Mouse (Mus musculus): Measurements from ENCODE around the gene Mms19.
A peak's percentile ranks its signal among the peaks of the same experiment; 100 is the strongest.

Mms19 gene

DNA sequence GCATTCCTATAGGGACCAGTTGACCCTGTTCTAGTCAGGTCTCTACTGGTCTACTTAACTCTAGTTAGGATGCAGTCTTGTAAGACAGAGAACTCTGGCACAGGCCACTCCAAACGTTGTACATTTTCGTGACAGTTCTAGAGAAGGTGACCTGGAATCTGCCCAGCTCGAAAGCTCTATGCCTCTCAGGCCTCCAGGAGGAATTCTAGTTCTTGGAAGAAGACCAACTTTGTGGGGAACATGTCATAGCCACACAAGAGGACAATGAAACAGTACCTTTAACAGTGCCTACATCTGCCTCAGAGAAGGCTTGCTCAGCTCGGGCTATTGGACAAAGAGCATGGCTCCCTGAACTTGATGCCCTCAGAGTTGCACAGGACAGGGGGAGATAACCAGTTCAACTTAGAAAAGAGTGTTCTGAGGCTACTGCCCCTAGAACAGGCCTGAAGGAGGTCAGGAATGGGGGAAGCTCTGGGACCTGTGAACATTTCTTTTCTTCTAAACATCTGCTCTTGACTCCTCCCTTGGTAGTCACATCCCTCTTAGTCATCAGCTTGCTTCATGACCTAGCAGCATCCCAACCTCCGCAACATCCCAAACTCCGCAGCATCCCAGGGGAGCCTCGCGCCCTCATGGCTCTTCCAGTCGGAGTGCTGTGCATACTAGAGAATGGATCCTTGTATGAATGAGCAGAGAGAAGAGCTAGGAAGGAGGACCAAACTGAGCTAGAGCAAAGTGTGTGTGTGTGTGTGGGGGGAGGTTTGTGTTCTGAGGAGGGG lies 18.0 kb upstream of the Mms19 start:
- no peak for DNase-seq

DNA sequence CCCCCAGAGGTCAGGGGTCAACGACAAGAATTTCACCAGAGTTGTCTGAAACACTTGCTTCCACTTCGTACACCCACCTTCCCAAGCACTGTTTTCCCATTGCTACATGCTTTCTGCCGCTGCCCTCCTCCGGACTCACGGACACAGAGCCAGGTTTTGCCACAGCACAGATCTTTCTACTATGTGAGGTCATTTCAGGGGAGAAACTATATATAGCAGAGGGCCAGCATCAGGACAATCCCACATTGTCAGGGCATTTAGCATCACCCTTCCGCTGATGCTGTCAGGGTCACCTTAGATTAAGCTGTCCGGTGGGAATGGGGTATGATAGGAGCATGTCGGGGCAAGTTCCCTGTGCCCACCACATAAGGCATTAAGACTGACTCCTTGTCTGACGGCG lies 16.1 kb upstream of the Mms19 start:
- DNase-seq: no peak

DNA sequence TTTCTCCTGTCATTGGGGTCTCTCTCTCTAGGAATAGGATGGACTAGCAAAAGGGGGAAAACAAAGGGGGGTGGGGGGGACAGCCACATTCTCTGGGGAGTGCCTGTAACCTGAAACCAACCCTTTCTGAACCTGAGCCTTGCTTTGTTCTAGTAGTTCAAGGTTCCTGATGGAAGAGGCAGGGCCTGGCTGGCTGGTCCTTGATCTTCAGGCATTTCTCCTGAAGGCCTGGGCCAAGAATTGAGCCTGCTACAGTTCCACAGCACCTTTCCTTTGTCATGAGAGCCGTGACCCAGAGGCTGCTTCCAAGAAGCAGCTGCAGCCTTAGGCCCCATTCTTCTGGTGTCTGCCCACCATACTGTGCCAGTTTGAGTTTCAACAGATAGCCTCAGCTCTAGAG lies 14.5 kb upstream of the Mms19 start:
- DNase-seq: no peak

DNA sequence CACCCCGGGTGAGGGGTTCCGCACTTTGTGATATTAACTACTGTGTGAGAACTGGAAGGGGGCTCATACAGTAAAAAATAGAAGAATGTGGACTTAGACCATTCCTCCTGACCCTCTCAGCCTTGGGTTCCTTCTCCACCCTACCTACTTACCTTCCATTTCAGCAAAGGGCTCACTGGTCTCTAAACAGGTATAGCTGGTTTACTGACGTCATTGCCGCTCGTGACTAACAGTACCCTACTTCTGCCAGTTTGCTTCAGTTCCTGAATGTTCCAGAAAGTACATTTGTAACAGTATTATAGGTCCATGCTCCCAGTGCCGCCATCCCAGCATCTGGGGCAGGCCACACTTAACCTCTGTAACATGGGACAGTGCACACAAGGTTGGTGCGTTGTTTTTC lies 13.1 kb upstream of the Mms19 start:
- DNase-seq: no peak

DNA sequence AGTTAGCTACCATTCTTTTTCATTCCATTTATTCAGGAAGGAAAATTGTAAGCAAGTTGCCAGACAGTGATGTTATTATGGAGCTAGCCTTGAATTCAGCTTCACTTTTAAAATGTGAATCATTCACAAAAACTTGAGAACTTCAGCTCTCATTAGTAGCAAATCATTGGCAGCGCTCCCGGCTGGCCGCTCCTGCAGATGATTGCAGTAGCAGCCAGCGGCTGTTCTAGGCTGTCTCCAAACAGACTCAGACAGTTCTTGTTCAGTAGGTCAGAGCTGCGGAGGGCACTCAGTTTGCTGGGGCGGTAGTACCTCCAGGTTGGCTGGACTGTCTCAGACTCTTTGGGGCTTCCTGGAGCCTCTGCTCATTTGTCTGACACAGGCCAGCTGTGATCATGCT lies 12.5 kb upstream of the Mms19 start:
- DNase-seq: no peak

DNA sequence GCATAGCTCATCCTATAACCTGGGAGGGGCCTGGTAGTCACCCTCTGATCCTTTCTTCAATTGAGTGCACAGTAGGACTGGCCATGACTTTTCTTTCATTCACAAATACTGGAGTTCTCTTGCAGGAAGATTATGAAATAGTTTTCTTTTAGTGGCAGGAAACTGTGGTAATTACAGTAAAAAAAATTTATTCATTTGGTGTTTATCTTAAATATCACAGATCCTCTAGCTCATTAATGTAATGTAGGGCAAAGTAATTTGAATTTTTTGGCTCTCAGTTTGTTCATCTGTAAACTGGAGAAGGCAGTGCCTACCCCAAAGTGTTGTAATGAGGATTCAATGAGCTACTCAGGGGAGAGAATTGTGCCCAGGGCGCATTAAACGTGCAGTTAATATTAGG lies 12.0 kb upstream of the Mms19 start:
- DNase-seq: no peak

DNA sequence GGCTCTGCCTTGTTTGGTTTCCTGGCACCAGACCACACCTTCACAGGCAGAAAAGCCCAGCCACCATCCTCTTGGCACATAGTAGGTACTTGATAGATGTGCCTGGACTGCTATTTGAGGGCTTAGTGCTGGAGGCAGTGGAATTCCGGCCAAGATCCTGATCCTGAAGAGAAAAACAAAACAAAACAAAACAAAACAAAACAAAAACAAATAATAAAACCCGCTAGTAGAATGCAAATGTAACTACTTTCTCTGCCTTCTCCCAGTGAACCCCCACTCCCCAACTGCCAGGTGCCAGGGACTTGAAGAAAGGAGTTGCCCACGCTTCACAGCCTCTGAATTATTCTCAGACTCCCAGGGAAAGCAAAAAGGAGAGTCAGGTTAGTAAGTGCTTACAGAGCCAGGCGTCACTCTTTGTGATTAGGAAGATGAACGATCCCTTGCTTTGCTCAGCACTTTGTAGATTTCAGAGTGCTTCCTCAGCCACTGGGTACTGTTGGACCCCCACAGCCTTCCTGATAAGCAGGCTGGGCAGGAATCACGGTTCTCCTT lies 11.0 kb upstream of the Mms19 start:
- no peak for DNase-seq

DNA sequence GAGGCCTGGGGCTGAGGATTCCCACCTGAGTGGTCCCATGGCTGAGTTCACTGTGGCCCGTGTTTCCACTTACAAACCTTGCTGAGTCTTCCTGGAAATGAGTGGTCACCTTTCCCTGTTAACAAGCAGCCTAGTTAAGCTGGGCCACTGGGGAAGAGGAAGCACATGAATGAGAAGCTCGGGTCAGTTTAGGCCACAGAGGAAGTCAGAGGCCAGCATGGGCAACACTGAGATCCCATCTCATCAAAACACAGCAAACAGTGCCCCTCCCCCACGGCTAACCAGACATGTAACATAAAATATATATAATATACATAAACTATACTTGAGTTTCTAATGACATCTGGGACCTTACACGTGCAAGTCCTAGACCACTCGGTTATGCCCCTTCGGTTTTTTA lies 8.9 kb upstream of the Mms19 start:
- no peak for DNase-seq

DNA sequence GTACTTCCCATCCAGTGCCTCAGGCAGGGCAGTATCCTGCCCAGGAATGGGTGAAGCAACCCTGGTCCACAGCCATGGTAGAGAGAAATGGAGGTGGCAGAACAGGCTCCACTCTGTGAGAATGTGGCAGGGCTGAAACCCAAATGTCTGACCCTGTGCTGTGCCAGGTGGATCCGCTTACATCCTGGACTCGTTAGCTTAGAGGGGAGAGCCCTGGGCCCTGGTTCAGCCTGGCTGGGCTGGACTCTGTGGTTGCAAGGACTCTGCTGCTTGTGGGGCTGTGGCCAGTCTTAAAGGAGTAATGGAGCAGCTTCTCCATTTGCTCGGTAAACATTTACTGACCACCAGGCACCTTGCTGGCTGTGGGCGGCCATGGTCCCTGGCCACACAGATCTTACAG lies 6.2 kb upstream of the Mms19 start:
- no peak for DNase-seq

DNA sequence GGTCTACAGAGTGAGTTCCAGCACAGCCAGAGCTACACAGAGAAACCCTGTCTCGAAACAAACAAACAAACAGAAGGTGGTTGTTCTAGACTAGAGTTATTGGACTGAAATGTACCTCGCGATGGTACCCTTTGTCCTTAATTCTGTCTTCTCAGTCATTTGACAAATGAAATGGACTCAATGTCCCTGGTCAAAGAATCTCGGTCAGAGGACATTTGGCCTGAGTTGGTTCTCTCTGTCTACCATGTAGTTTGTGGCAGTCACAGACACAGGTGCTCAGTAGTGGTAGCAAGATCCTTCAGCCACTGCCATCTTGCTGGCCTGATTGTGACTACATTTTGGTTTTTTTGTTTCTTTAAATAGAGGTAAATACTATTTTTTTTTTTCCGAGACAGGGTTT lies 5.0 kb upstream of the Mms19 start:
- no peak for DNase-seq

DNA sequence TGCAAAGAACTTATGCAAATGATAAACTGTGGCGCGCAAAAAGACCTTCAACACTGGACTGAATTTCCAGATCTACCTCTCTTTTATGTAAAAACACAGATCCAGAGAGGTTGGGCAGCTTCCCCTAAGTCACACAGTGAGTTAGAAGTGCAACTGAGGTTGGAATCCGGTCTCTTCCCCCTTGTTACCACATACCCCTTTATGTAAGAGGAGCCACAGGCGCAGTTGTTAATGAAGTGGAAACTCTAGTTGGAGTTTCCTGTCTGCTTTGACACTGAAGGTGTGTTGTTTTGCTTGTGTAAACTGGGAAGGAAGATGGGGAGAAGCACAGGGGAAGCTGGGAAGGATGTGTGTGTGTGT lies 1.8 kb upstream of the Mms19 start:
- peak; percentile 10 for DNase-seq

DNA sequence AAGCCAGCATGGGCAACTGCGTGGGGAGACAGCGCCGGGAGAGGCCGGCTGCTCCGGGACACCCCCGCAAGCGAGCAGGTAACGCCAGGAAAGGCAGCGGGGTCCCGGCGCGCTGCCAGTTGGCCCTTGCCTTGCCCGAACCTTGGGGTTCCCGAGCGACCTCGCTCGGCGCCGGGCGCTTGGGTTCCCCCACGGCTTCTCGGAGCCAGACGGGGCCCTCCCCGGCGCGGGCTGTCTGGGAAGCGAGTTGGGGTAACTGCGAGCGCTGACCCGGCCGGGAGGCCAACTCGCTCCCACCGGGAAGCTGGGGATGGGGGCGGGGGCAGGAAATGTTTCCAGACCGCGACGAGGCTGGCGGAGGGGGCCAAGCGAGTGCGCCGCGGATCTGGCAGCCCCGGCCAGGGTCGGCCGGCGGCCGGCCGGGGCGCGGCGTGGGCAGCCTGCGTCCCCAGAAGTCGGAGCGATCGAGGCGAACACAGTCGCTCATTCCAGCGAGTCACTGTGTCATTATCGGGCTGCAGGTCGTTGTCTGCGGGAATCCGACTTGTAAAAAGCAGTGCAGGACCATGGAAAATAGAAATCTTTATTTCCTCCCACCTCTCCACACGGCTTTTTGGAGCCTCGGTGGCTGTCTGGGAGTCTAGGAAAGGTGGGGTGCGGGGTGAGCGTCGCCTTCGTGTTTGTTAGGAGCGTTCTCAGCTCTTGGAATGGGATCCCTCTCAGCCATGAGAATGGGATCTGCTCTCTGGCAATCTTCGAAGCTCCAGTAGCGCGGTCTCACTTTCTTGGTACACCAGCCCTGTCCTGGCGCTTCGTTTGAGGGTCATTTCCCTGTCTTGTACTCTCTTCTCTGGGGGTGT lies 1.2 kb upstream of the Mms19 start:
- DNase-seq: peak; percentile 51

DNA sequence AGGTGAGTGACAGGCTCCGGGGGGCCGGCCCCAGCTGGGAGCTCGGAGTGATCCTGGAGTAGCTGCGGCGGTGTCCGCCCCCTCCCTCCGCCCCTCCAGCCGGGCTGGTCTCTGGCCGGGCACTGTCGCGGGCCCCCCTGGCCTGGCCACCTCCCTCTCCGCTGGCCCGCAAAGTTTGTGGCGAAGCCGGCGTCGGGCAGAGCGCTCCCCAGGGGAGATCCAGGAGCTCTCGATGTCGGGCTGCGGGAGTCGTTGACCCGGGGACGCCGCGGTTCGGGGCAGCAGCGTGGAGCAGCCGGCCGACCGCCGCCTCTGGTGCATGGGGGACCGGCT lies 604 bp upstream of the Mms19 start, which contains the start of gene Ubtd1:
Ubtd1 (plus strand) TSS at position 169 of the 333 bp plus-strand sequence.
- DNase-seq: no peak

DNA sequence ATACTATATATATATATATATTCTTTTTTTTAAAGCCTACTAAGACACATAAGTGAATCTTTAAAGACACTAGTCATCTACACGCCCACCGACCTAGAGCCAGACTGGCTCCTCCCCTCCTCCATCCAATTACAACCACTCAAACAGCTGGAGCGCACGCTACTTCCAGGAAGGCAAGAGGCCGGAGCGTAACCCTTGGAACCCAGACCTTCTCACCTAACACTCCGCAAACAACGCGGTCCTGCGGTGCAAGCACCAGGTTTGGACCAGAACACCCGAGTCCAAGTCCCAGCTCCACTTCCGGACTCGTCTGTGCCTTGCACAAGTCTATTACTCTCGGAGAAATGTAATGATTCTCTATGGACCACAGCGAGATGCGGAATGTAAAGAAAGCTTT lies 537 bp downstream of the Mms19 start:
- DNase-seq: no peak

DNA sequence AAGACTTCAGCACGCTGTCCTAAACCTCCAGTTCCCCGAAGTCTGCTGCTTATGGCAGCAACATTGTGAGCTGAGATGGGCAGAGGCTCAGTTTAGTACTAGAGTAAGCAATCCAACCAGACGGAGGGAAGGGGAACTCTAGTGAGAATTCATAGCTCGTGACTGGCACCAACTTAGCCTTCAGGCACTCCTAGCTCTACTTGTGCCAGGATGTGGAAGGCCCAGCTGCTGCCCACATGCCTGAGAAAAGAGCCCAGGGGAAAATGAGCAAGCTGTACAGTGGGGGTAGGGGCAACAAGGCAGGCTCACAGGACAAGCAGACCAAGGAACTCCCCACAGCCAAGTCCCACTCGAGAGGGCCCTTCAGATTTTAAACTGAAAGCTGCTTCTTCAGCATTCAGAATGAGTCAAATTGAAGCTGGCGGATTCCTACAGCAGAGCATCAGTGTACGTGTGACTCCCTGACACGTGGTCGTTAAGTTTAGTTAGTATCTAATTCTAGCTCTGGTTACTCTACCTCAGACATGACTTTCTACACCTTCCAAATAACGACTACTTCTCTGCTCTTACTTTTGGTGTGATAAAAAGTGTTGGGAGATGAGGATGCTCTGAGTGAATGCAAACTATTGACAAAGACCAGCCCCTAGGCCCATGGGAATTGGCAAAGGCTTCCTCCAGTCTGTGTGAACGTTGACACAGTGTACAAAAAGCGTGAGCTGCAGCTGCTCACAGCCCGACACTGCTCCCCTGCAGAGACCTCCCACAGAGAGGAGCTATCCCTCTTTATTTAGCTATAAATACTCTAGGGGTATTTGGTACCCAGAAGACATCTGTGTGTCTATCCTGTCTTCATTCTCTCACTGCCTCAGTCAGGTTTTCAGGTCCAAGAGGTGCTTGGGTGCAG lies 6.8 kb downstream of the Mms19 start:
- peak; percentile 38 for DNase-seq

DNA sequence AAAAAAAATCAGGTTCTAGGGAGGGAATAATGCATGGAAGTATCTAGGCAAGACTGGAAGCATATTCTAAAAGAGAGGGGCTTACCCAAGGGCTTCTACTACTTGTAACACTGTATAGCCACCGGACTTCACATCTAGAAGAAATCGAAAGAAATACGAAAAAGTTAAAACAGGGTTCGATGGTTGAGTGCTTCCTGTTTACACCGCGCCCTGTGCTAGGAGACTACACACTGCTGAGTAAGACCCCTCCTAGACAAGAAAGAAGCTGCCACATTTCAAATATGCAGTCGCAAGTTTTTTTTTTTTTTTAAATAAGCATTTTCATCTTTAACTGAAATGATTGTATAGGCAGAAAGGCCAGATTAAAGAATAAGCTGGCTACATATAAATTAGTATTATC lies 11.3 kb downstream of the Mms19 start:
- DNase-seq: no peak

DNA sequence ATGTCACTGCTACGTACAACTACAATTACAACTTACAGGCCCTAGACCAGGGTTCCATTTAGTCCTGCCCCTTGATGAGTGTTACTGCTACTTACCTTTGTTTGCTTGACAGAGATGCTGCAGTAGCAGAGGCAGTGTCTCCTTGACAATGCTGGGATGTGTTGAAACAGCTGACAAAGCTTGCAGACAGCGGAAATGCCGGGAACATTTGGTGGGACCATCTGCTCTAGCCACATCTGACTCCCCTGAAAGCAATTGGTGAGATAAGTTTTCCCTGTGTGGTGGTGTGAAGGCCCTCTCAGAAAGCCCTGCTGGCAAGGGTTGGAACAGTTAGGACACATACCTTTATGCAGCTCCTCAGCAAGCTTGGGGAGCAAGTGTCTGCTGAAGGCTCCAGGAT lies 27.4 kb downstream of the Mms19 start:
- no peak for DNase-seq

DNA sequence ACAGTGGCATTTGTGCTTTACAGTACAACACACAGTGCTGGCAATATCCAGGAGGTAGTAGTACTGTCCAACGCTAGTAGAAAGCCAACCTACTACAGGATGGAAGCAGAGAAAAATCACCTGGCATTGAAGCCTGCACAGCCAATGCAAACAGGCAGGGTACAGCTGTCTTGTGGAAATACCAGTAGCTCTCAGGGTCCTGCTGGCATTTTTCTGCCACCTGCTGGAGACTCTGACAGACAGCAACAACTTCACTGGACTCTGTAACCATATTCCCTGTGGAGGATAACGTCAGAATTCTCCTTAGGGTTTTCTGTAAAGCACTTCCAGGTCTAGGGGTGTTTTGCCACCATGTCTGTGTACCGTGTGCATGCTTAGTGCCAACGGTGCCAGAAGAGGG lies 28.7 kb downstream of the Mms19 start:
- peak; percentile 38 for DNase-seq

DNA sequence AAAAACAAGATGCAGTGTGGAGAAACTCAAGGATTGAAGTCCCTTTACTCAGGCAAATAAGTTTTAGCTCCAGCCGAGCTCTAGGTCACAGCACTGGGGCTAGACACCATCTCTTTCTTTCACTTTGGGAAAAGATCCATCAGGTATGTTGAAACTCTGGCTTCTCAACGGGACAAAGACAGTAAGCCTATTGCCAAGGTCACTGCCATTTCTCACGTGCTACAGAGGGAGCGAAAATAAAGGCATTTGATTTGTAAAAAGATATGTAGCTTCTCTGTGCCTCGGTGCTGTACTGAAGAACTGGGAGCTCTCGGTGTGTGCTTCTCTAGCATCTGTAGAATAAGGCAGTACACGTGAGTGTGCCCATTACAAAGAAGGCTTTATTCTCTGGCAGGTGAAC lies 37.1 kb downstream of the Mms19 start:
- no peak for DNase-seq

DNA sequence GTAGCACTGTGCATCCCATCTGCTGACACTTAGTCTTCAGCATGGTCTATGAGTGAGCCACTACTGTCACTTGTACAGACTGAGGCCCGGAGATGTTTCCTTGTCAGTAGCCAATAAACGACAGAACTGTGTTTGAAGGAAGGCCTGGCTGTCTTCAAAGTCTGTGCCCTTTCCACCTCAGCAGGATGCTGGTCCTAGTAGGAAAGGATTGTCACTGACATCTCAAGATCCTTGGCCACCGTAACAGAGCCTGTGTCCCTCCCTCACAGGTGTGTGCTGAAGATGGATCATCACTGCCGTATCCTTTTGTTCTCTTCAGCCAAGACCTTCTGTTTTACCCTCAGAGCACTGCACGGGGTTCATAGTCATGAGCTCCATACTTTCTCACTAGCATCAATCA lies 42.4 kb downstream of the Mms19 start:
- DNase-seq: no peak

DNA sequence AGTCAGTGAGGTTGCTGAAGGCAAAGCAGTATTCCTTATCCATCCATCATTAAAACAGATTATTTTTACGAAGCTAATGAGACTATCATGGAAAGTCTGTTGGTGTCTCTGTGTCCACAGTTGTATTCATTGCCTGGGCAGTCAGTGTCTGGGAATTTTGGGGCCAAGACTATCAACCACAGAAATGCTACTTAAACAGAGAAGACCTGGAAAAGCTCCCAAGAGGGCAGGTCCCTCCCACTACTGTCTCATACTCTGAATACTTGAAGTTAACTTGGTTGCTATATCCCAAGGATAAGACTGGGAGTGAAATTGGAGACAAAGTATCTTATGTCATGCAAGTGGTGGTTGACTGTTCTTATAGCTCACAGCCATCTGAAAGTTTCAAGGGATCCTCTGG lies 45.0 kb downstream of the Mms19 start:
- DNase-seq: no peak

DNA sequence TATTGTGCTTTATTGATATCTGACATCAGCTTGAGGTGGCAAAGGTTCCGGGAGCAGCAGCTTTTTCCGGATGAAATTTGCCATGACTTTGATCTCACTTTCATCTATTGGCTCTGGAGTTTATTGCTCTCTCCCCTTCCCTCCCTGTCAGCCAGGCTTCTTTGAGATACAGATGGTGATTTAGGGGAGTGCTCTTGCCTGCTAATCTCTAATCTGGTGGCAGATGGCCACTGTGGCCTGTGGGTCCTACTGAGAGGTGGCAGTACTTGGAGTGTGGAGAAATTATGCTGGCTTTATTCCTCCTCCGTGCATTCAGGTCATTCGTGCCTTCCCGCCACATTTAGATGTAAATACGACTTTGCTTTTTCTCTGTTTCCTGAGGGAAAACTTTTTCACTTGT lies 46.8 kb downstream of the Mms19 start:
- DNase-seq: peak; percentile 78

Measured in retina, postnatal 1 day (tissue).